Mouse (Mus musculus) left cerebral cortex, postnatal 25 days (tissue): ENCODE measurements around the gene Tceal8. TPM values are rescaled to one million over a fixed set of nuclear protein-coding genes. Genes with fewer than 3 reads are reported as not detected.
"Not testable (repeated sequence)": the region's sequence is repeated elsewhere in the genome, so short reads cannot be mapped to it uniquely, and the experiment has no call there.

ENCODE experiments used
- DNase-seq, 2 experiments: peaks; one replicate each; pipeline ENCODE4 v3.0.0; 2022; ENCODE audit warnings: low spot score in 2 of 2, mixed read lengths in 1 of 2
- intact Hi-C: fragments of 180-260 bp; cut with DNase I; formaldehyde crosslinking; loops from one replicate; pipeline ENCODE4 v1.15.1; 2025
- total RNA-seq, 2 experiments: library from RNA; stranded (reverse); gene quantifications; 2 replicates each; pipeline ENCODE4 v1.2.3; 2021

Tceal8 gene
- total RNA-seq: 10 to 100 TPM; 32.8 to 45.5 TPM

- DNase-seq: peak; percentile 71 to 89
- intact Hi-C loops: no loop called here
Measured at GRCm38 (mm10) chrX:136172118-136172551, at the start of gene Tceal8. Gene Tceal8, minus strand, starts transcription at chrX:136172342.

DNA sequence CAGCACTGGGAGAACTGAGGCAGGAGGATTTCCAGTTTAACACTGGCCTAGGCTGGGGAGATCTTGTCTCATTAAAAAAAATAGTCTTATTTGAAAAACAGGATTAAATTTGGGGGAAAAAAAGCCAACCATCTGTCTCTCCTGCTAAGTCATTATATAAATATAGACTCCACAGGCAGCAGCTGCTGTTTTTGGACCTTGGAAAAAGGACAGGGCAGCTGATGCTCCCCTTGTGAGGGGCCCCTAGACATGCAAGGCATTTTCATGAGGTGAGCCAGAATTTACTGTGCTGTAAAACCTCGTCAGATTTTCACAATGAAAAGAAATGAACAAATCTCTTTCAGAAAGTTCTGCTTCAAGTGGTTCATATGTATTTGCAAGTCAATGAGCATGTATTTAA lies 44.2 kb upstream of the Tceal8 start:
- peak in 1 of 2 experiments; percentile 23 for DNase-seq
- intact Hi-C loops: no loop called here

- intact Hi-C loops, DNase-seq: not testable (repeated sequence)
Measured at GRCm38 (mm10) chrX:136214729-136215677, 42.9 kb upstream of the Tceal8 start, which contains the start of the genes Tceal7 and Bex1. Gene Tceal7, plus strand, starts transcription at chrX:136214779. Gene Bex1, minus strand, starts transcription at chrX:136215513.

DNA sequence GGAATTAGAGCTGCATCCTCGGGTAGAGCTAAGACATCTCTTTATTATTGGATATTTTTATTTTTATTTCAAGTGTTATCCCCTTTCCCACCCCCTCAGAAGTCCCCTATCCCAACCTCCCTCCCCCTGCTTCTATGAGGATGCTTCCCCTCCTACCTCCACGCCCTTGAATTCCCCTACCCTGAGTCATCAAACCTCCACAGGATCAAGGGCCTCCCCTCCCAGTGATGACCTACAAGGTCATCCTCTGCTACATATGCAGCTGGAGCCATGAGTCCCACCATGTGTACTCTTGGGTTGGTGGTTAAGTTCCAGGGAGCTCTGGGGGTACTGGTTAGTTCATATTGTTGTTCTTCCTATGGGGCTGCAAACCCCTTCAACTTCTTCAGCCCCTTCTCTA lies 41.3 kb upstream of the Tceal8 start:
- no peak for DNase-seq
- intact Hi-C loops: no loop called here

- no peak for DNase-seq
- intact Hi-C loops: loop anchor here (10.0 kb wide), 1 partner anchor 60 kb away; no protein-coding TSS in a partner anchor
Measured at GRCm38 (mm10) chrX:136204406-136204805, 32.3 kb upstream of the Tceal8 start.

DNA sequence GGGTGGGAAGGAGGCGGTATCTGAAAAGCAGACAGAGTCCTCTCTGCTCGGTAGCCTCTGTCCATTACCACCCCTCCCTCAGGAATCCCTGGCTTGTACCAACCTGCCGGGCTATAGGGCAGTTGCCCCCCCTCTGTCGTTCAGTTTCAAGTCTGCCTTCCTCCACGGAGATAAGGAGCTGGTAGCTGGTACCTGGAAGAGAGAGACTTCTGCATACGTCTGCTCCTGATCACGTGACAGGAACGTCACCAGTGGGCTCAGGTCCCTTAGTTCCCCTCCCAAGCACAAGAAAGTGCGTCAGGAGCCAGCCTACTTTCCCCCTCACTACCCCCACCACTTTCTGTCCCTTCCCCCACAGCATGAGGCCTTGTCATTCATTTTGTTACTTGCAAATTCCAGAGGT lies 31.5 kb upstream of the Tceal8 start, which contains the start of gene Tceal5:
TSS of gene Tceal5 (minus strand) at position 213 of the 403 bp plus-strand sequence.
- peak; percentile 62 to 80 for DNase-seq
- intact Hi-C loops: loop anchor here (10.0 kb wide), 1 partner anchor 59 kb away; no protein-coding TSS in a partner anchor

DNA sequence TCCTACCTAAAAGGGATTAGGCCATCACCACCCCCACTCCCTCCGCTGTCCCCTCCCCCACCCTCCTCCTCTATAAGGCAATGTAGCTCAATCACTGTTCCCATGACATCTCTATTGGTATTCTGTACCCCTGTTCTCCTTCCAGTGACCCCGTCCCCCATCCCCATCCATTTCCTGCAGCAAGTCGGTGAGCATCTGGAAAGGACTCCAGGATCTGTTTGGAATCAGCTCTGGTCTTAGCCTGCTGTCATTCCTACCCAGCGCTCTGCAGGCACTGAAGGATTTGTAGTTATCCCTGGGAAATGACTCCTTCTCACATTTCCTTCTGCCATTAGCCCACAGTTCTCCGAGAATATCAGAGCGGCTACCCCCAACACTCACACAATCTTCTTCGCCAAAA lies 31.1 kb upstream of the Tceal8 start:
- DNase-seq: no peak

GRCm38 (mm10) chrX:136196873-136197272 lies 24.7 kb upstream of the Tceal8 start:
- intact Hi-C loops: no loop called here
- no peak for DNase-seq

More for the DNA sequence above, 31.1 kb upstream of the Tceal8 start:
- intact Hi-C loops: loop anchor here (10.0 kb wide), 1 partner anchor 58 kb away; no protein-coding TSS in a partner anchor

DNA sequence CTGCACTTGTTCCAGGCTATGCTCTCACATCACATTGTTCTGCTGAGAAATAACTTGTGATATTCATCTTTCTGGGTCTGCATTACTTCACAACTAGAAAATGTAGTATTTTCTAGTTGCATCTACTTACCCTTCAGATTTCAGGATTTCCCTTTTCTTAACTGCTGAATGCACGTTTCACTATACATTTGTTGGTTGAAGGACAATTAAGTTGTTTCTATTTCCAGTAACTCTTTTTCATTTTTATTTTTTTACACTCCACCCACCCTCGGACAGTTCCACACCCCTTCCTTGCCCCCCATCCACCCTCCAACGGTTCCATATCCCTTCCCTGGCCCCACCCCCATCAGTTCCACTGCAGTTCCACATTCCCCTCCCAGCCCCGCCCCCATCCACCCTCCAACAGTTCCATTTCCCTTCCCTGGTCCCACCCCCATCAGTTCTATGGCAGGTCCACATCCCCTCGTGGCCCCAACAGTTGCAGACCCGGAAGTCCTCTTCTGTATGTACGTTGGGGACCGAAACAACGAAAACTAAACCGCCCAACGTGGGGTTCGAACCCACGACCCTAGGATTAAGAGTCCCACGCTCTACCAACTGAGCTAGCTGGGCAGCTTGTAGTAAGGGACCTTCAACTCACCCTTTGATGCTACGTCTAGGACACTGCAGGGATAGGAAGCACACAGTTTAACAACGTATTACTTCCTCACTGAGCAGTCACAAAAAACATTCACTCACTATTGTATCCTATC lies 23.2 kb upstream of the Tceal8 start:
- no peak for DNase-seq
- intact Hi-C loops: no loop called here

DNA sequence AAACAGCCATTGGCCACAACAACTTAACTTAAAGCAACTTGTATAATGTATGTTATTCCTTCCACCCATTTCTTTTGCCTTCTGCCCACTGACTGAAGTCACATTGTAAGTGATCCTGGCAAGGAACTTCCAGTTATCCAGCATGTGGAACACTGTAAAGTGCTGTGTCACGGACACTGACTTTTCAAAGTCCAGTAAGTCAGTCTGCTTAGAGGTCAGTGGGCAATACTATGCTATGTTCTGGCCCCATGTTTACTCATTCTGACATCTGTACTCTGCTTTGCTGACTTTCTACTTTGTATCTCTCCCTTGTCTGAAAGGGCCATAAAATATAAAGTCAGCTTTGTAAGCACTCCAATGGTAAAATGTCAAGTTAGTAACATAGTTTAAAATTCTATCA lies 11.0 kb upstream of the Tceal8 start:
- DNase-seq: no peak
- intact Hi-C loops: no loop called here

DNA sequence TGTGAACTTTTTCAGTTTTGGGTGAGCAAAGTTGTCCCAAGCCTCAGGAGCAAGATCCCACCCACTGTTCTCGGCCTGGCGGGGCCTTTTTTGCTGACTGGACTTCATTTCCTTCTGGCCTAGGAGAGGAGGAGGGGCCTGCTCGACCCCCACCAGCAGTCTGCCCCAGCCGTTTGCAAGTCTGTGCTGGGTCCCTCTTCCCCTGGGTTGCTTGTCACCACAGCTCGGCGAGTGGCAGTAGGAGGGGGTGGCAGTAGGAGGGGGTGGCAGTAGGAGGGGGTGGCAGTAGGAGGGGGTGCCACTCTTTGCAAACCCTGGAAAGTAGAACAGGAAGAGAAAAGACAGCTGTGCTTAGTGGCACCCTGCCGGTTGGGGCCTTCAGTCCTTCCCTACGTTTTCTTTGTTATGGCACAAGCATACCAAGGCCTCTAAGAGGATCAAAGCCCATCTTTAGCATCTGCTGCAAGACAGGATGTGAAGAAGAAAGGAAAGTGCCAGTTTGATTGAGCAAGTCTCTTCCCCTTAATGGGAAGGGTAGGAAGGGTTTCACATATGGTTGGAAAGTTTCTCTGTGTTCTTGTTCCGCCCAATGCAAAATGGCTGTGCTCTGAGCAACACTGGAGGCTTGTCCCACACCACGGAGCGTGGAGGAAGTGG lies 8.9 kb upstream of the Tceal8 start:
- DNase-seq: no peak
- intact Hi-C loops: no loop called here

DNA sequence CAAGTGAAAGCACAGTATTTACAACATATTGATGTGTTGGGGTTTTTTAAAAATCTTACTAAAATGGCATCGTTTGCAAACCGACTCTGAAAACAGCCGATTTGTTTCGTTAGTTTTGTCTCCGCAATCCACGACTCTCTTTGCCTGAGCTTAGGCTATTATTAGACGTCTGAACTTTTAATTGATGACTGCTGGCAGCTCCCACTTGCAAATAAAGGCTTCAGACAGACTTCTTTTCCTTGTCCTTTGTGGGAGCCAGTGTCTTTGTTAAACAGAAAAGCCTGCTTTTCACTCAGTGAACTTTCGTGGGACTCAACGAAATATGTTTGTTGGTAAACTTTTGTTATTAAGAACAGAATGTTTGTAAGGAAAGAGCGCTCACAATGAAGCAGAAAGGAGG lies 644 bp upstream of the Tceal8 start:
- intact Hi-C loops: no loop called here

DNA sequence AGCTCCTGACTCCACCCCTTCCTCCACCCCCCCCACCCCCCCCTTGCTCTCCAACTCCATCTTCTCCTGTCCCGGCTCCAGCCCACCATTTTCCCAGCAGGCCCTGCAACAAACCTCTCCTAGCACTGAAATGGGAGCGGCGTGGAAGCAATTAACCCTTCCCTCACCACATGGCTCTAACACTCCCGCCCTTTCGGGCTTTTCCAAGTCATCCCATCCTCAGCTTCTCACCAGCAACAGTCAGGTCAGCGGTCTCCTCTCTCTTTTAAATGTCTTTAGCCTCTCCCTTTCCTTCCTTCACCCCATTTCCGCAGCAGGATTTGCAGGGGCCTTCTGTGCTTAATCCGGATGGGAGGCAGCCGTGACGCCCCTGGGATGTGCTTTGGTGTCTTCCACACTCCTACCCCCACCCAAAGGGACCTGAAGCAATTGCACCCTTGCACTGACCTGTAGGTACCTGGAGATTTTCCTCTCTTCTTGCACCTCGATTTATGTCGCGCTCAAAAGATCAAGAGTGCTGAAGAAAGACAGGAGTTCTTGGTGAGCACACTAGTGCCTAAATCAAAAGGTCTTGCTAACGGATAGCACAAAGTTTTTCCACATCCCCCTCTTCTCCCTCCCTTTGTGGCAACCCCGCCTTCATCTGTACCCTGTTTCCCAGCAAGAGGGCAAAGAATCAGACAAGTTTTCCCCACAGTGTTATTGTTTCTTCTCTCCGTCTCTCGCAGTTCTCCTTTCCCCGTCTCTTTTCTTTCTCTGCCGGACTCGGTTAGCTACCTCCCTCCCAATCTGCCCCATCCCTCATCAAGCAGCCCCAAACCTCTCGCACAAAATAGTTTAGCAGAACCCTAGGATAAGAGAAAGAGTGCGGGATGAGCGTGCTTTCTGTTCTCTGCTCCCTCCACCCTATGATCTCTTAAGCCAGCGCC lies 689 bp downstream of the Tceal8 start:
- intact Hi-C loops: no loop called here
- peak; percentile 49 to 71 for DNase-seq

More for the DNA sequence above, 644 bp upstream of the Tceal8 start:
- no peak for DNase-seq

GRCm38 (mm10) chrX:136170625-136171024 lies 1.5 kb downstream of the Tceal8 start:
- intact Hi-C loops: no loop called here

DNA sequence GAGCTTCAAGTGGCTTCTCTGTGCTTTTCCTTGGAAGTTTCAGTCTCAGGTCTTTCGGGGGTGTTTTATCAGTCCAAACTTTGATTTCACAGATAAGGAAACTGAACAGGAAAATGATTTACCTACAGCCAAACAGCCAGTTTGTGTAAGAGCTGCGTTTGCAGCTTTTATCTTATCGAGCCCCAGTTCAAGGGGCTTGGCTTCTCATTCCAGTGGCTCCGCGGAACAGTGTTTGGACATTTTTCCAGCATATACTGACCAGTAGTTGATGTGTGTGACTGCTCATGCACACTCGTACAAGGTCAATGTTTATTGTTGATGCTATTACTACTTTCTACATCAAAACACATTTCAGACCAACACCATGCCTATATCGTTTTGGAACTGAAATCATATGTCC lies 27.9 kb downstream of the Tceal8 start:
- intact Hi-C loops: loop anchor here (10.0 kb wide), 1 partner anchor 61 kb away; the partner anchor contains the start of gene Tceal5
- DNase-seq: no peak

More at GRCm38 (mm10) chrX:136170625-136171024, 1.5 kb downstream of the Tceal8 start:
- DNase-seq: no peak

DNA sequence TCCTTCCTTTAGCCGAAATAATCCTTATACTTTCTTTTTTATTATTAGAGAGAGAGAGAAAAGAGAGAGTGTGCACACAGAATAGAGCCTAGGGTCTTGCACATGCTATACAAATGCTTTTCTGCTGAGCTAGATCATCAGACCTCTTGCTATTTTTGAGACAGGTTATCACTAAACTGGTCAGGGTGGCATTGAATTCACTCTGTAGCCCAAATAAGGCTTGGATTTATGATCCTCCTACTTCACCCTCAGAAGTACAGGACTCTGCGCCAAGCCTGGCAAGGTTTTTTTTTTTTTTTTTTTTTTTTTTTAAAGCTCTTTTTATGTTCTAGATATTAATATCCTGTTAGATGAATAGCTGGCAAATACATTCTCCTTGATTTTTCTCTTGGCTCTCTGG lies 28.4 kb downstream of the Tceal8 start:
- DNase-seq: no peak
- intact Hi-C loops: loop anchor here (10.0 kb wide), 1 partner anchor 61 kb away; the partner anchor contains the start of gene Tceal5

DNA sequence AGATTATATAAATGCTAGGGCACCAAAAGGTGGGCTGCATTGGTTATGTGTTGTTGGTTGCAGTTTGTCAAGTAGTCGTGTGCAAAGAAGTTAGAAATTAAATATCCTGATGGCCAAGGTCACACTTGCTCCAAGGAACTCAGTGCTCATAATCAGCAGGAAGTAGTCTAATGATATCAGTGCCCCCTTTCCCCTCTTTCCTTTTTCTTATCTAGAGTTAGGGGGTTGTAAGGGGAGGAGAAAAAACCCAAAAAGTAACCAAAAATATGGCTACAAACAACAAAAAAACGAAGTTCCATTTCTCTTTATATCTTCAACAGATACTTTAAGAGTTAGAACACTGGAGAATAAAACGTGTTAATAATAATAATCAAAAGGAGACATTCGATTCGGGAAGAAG lies 30.8 kb downstream of the Tceal8 start:
- no peak for DNase-seq
- intact Hi-C loops: loop anchor here (10.0 kb wide), 1 partner anchor 63 kb away; the partner anchor contains the start of gene Tceal5

DNA sequence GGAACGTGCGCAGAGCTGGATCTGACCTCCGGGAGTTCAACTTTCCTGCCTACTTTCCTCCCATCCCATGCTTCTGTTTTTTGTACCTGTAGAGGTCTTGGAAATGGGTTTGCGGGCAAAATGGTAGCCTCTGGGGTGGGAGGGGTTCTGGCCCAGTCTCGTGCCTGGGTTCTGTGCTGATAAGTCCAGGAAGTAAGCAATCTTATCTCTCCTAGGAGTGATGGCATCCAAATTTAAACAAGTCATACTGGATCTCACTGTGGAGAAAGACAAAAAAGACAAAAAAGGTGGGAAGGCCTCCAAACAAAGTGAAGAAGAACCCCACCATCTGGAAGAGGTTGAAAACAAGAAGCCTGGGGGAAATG lies 32.5 kb downstream of the Tceal8 start:
- not testable (repeated sequence) for DNase-seq
- intact Hi-C loops: loop anchor here (10.0 kb wide), 1 partner anchor 65 kb away; the partner anchor contains the start of gene Tceal5
